Mouse (Mus musculus): ENCODE measurements around the gene Fmr1. TPM values are rescaled to one million over a fixed set of nuclear protein-coding genes. Genes with fewer than 3 reads are reported as not detected.

The Fmr1 gene
- polyA plus RNA-seq, 1 experiment from 2014 or later, result 52.4 TPM

DNA sequence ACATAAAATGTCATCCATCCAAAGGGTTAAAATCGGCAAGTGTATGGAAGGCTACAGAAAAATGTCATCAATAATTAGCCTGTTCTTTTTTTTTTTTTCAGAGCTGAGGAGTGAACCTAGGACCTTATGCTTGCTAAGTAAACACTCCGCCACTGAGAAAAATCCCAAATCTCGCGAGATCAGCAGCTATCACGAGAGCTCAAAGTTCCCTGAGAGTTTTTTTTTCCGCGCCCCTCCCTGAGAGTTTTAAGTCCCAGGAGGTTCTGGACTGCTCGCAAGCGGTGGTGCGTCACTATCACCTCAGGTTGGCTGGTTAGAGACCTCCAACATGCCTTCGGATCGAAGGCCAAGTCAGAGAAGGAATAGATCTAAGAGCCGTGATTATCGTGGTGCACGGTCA, 83.3 kb downstream of the Fmr1 start, which contains the start of gene Fmr1nb:
Fmr1nb (plus strand) TSS at position 234 of the 400 bp plus-strand sequence.
- Histone ChIP-seq H3K4me2 (ENCODE audit: low read depth, low read length) (no peak within 1 kb of the TSS), H3K4me3 (ENCODE audit: low read length) (no peak within 1 kb of the TSS), H3K36me3 (ENCODE audit: control insufficient read depth, insufficient read depth, low read length) (no peaks in the 10 kb centered on the region), H3K9me3 (ENCODE audit: control insufficient read depth, low read length) (no peaks in the 10 kb centered on the region), H3K4me1 (replicated peaks; ENCODE audit: control insufficient read depth, insufficient read depth, low read length) (no peaks in the 10 kb centered on the region), H3K27me3 (ENCODE audit: control insufficient read depth, insufficient read depth, low read depth, low read length) (no peaks in the 10 kb centered on the region), H3K9ac (ENCODE audit: low read length) (no peak within 1 kb of the TSS), H3K27ac (ENCODE audit: low read length) (no peak within 1 kb of the TSS)
- ATAC-seq (ENCODE audit: low read depth), result no peak
- WGBS, result 78% methylated on average over 15 of the region's 15 CpGs

Other genes with a start within 250 kb of the Fmr1 start
- gene Fmr1nb, start 83.3 kb downstream of the Fmr1 start, polyA plus RNA-seq (2015; fragmentation: Nextera tagmentation; extraction: Ambion mirVana), result 0.20 TPM in 1 of 2 replicates, not detected in the other
- 4.4 and 5.3 TPM in 2 replicates for gene Gm14698, start 142.6 kb downstream of the Fmr1 start, polyA plus RNA-seq (2015; fragmentation: Nextera tagmentation; extraction: Ambion mirVana)
- 0.33 TPM in 1 of 2 replicates, not detected in the other for gene Gm6812, start 214.5 kb downstream of the Fmr1 start, polyA plus RNA-seq (2015; fragmentation: Nextera tagmentation; extraction: Ambion mirVana)